Mouse (Mus musculus): ENCODE data around the gene Olfr1022.

DNA sequence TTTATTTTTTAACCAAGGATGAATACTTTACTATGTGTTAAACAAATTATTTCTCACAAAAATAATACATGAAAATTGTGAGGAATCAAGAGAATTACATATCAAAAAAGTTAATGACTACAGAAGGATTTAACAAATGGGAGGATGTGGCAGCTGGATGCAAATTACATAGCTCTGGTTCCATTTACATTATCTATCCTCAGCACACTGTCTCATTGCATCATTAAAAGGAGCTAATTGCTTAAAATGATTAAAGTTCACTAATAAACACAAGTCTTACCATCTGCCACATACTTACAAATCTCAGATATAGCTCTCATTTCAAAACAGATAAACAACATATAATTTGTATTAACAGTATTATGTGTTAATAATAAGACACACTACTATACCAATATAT, 44.8 kb downstream of the Olfr1022 start:
- TF ChIP-seq CTCF (IDR thresholded peaks at IDR 0.05; ENCODE audit: low read depth, low read length) (no peak), TAL1 (conservative IDR thresholded peaks at IDR 0.05; ENCODE audit: low read depth, low read length) (no peak), GATA1 (IDR thresholded peaks at IDR 0.05; ENCODE audit: borderline replicate concordance, low read length) (no peak), POLR2AphosphoS5 (IDR thresholded peaks at IDR 0.05; ENCODE audit: insufficient replicate concordance, low read depth, low read length) (no peak), GATA2 (IDR thresholded peaks at IDR 0.05; ENCODE audit: borderline replicate concordance, low read depth, low read length) (no peak)
